Mouse (Mus musculus) lung, postnatal 4 days (tissue): ENCODE results near the gene Smu1.

Source experiments
- DNase-seq, 2 experiments: peaks; one replicate each; pipeline ENCODE4 v3.0.0; 2021

Smu1 gene

GRCm38 (mm10) chr4:40757780-40758420 lies at the start of gene Smu1:
TSS of gene Smu1 (minus strand) at chr4:40757923.
- DNase-seq = peak; percentile 97

- no peak for DNase-seq
These were observed 49.7 kb upstream of the Smu1 start for GRCm38 (mm10) chr4:40807382-40807781.

GRCm38 (mm10) chr4:40805401-40805800 lies 47.7 kb upstream of the Smu1 start:
- no peak for DNase-seq

GRCm38 (mm10) chr4:40802787-40803186 lies 45.1 kb upstream of the Smu1 start:
- DNase-seq = no peak

- no peak for DNase-seq
These were observed 44.2 kb upstream of the Smu1 start for GRCm38 (mm10) chr4:40801908-40802307.

GRCm38 (mm10) chr4:40800873-40801272 lies 43.1 kb upstream of the Smu1 start:
- DNase-seq = no peak

- DNase-seq = peak; percentile 27 to 62
These were observed 41.3 kb upstream of the Smu1 start for GRCm38 (mm10) chr4:40798833-40799555.

- no peak for DNase-seq
These were observed 38.0 kb upstream of the Smu1 start for GRCm38 (mm10) chr4:40795761-40796160.

GRCm38 (mm10) chr4:40794320-40794719 lies 36.6 kb upstream of the Smu1 start:
- no peak for DNase-seq

- no peak for DNase-seq
These were observed 33.5 kb upstream of the Smu1 start for GRCm38 (mm10) chr4:40791176-40791575.

- DNase-seq = no peak
These were observed 28.9 kb upstream of the Smu1 start for GRCm38 (mm10) chr4:40786578-40786977.

- DNase-seq = no peak
These were observed 28.0 kb upstream of the Smu1 start for GRCm38 (mm10) chr4:40785620-40786166.

GRCm38 (mm10) chr4:40784556-40785169 lies 26.9 kb upstream of the Smu1 start:
- DNase-seq = peak; percentile 27 to 69

- no peak for DNase-seq
These were observed 25.3 kb upstream of the Smu1 start for GRCm38 (mm10) chr4:40783049-40783448.

GRCm38 (mm10) chr4:40781797-40782495 lies 24.2 kb upstream of the Smu1 start:
- no peak for DNase-seq

- DNase-seq = peak; percentile 70 to 77
These were observed 23.4 kb upstream of the Smu1 start for GRCm38 (mm10) chr4:40781143-40781542.

- no peak for DNase-seq
These were observed 20.9 kb upstream of the Smu1 start for GRCm38 (mm10) chr4:40778656-40779055.

- DNase-seq = no peak
These were observed 19.4 kb upstream of the Smu1 start for GRCm38 (mm10) chr4:40777116-40777515.

- no peak for DNase-seq
These were observed 18.7 kb upstream of the Smu1 start for GRCm38 (mm10) chr4:40776416-40776815.

- peak; percentile 81 to 89 for DNase-seq
These were observed 16.8 kb upstream of the Smu1 start for GRCm38 (mm10) chr4:40774279-40775259.

GRCm38 (mm10) chr4:40759876-40760275 lies 2.2 kb upstream of the Smu1 start:
- DNase-seq = no peak
